Mouse (Mus musculus): ENCODE results near the gene Fcrla.
"Not testable (repeated sequence)": the region's sequence is repeated elsewhere in the genome, so short reads cannot be mapped to it uniquely, and the experiment has no call there.

The Fcrla gene

DNA sequence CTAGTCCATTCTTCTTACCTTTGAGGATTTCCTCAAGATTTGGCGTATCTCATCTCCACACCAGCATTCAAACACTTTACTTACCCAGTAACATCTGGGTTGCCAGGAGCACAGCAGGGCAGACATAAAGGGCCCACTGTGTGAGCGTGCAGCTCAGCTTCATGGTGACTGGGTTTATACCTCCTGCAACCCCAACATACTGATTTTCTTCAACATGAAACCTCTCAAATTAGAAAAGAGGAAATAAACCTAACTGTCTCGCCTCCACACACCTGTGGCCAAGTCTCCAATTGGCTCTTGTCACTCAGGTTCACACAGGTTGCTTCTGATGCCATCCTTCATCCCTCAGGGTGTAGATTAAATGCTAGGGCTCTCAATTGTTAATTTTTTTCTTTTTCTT, at the start of gene Fcrla:
TSS of gene Fcrla (minus strand) at position 206 of the 400 bp plus-strand sequence.
- peak; percentile 64 to 65 for DNase-seq

DNA sequence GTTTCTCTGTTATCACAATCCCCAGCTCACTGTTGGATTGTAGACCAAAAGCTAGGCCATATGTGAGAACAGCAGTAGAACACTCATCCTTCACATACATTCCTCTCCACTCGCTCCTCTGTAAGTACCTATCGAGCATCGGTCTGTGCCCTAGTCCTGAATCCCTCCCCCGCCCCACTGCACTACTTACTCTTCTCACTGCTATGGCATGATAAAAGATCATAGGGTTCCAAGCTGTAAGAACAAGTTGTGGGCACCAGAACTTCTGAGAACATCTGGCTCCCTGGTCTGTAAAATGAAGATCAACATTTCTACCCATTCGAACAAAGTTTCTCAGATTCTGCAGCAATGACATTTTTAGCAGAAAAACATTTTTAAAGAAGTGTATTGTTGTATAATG, 49.1 kb upstream of the Fcrla start, which contains the start of gene Fcgr2b:
TSS of gene Fcgr2b (minus strand) at position 101 of the 400 bp plus-strand sequence.
- DNase-seq: no peak

DNA sequence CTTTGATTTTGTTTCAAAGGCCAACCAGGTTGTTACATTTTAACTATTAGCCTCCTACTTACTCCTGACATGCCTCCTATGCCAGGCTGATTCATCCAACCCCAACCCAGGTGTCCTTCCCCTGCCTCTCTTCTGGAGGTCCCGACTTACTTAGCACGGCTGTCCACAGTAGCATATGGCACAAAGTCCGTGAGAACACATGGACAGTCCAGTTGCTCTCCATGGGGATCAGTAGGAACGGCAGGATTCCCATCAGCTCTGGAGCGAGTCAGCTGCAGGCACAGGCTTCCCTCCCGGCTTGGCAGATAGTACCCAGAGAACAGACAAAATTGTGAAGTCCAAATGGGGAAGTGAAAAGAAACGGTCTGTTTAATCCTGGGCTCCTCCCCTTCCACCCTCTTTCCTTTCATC, 48.4 kb upstream of the Fcrla start:
- DNase-seq: peak; percentile 74 to 79

DNA sequence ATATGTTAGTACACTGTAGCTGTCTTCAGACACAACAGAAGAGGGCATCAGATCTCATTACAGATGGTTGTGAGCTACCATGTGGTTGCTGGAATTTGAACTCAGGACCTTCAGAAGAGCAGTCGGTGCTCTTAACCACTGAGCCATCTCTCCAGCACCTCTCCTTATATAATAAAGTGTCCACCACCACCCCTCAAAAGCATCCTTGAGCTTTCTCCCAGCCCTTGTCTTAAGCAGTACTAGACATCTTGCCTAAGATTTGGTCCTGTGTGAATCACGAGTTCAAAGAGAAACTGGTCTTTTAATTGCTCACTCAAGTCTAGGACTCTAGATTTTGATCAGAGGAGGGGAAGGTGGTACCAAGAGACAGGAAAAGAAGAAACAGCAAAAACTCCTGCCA, 48.0 kb upstream of the Fcrla start:
- DNase-seq: not testable (repeated sequence)

DNA sequence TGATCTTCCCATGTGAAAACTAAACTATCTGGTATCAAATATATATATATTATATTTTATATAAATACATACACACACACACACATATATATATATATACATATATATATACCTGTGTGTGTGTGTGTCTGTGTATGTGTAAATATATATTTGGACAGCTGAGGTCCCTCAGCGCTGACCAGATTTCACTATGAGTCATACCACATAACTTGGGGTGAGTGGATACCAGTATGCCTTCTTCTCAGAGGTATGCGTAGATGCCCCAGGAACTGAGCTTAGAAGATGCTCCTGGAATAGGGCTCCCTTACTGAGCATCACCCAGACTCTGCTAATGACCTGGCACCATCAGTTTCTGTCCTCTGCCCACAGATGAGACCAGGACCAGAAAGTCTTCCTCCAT, 47.4 kb upstream of the Fcrla start:
- no peak for DNase-seq

DNA sequence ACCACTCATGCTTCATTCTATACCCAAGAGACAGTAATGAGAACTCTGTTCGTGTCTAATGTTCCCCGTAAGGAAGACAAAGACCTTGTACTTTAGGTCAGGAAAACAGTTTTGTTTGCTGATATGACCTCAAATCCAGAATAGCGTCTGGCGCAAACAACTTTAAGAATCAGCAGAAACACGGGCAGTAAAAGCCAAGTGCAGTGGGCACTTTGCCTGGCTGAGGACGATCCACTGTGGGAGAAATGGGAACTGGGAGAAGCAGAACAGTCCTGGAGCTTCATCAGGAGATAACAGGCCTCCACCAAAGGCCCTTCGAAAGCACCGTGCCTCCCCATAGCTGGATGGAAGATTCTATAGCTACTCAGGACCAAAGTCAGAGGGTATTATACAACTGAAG, 46.8 kb upstream of the Fcrla start:
- DNase-seq: no peak

DNA sequence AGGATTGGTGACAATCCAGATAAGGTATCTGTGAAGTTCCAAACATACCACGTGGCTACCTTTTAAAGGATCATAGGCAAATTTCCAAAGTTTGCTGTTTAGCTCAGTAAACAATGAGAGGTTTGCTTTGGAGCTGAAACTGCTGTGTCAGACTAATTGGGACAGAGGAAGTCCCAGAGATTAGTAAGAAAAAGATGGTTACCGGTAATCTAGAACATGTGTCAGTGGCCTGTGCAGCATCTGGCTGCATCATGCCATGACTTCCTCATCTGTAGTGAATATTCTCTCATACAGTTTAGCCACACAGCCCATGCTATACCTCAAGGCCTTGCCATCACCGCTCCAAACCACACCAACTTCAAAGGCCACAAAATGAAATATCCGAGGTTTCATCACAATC, 45.6 kb upstream of the Fcrla start:
- DNase-seq: no peak

DNA sequence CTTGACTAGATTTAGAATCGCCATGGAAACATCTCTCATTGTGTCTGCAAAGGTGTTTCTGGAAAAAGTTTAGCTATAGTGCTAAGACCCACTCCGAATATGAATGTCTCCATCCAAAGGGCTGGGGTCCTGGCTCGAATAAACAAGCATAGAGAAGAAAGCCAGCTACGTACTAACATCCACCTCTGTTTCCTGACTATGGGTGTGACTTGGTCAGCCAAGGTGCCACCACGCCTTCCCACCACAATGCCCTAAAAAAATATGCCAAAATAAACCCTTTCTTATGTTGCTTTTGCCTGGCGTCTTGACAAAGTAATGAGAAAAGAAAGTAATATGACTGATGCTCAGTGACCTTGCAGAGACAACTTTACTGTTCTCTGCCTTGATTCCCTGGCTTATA, 45.1 kb upstream of the Fcrla start:
- DNase-seq: no peak

DNA sequence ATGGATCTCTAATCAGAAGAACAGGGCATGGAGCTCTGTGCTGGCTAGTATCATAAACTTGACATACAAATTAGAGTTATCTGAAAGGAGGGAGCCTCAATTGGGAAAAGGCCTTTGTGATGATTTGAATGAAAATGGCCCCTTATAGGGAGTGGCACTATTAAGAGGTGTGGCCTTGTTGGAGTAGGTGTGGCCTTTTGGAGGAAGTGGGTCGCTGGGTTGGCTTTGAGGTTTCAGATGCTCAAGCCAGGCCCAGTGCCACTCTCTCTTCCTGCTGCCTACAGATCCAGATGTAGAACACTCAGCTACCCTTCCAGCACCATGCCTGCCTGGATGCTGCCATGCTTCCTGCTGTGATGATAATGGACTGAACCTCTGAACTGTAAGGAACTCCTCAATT, 41.2 kb upstream of the Fcrla start:
- DNase-seq: peak in 1 of 2 experiments; percentile 32

DNA sequence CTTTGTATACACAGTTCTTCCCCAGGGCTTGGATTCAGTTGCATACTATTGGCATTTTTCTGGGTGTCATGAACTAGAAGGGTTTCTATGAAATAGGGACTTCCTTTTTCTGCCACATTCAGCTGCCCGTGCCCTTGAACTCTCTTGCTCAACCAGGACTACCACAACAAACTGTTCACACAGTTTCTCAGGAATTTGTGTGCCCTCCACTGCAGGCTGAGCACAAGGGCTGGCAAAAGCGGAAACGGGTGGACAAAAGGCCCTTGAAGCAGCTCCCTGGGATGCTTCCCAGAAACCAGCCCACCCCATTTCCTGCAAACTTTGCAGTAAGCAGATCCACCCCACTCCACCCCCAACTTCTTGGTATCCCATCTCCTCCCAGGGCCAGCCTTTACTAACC, 40.2 kb upstream of the Fcrla start:
- no peak for DNase-seq

DNA sequence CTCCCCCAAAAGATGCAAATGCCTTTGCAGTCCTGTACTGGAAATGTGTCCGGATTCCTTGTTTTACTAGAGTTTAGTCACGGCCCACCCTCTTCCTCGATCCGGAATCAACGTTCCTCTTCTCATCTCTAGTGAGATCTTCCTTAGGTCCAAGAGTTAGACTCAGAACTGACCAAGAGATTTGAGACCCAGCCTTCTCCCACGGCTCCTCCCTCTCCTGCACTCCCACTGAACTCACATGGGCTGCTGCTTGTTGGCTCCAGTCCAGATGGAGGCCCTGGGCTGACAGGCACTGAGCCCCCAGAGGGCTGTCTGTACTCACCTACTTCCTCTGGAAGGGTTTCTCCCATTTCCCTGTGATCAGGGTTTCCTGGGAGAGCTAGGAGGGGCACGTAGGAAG, 35.7 kb upstream of the Fcrla start:
- no peak for DNase-seq

DNA sequence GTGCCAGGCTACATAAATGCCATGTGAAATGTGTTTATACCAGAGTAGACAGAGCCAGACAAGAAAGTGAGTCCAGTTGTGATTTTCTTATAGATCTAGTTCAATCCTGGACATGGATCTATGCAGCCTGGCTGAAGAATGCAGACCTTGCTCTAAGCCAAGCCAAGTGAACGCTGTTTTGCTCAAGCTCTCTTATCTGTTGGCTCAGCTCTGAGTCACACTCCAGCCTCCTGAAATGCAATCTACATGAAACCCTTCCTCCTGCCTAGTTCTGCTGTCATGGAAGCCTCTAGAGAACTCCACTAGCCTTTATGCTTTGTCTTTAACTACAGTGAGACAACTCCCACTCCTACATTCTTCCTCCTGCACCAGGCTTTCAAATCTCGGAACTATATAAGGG, 34.9 kb upstream of the Fcrla start:
- DNase-seq: no peak

DNA sequence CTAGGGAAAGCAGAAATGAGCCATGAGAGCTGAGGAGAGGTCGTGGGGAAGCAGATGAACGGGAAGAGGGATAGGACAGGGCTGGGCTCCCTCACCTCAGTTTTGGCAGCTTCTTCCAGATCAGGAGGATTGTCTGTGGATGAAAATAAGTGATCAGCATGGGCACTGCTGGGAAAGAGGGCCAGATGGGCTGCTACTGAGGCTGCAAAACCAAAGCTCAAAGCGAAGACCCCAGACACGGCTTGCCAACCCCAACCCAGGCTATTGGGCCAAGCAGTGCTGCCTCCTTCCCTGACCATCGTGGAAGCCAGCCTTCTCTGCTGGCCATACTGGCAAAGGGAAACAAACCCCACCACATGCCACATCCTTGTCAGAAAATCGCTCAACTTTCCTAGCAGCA, 33.7 kb upstream of the Fcrla start:
- no peak for DNase-seq

DNA sequence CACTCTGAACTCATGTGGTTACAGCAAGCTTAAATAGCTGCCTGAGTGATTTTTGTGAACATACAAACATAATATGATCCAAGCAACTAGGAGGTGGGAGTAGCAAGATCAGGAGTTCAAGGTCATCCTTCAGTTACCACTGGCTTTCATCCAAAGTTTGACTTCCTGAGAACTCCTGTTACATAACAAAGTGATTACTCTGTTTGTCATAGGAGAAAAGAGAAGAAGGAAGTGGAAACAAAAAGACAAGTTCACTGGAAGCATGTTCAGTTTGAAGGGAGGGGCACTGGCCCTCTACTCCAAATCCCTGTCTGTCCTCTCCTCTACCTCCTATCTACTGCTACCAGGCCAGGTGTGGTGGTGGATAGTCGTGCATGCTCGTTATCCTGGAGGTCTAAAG, 32.4 kb upstream of the Fcrla start:
- DNase-seq: no peak

DNA sequence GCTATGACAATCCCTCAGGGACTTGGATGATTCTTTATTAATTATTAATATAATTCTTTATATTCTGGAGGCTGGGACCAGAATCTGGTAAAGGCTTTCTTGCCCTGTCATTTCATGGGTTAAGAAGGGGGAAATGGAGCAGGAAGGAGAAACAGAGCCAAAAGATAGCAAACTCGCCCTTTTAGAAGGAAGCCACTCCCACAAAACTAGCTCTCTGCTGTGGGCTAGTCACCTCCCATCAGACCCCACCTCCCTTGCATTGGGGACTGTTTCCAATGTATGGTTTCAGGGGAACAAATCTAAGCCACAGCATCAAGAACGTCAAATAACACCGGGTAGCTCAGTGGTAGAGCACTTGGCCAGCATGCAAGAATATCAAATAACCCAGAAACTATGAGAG, 30.8 kb upstream of the Fcrla start:
- DNase-seq: no peak

DNA sequence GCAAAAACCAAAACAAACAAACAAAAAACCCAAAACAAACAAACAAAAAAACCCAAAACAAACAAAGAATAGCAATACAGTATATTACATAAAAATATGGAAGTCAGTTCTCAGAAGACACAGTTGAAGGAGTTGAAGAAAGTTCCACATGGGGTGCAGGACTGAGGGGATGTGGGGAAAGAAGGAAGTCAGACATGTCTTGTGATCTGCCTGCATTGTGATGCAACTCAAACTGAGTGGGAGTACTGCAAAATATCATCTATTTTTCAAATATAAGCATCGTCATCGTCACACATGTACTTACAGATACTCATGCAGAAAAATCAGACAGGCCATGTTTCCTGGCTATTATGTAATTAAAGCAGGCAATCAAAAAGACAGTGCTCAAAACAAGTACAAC, 25.8 kb upstream of the Fcrla start:
- DNase-seq: no peak

DNA sequence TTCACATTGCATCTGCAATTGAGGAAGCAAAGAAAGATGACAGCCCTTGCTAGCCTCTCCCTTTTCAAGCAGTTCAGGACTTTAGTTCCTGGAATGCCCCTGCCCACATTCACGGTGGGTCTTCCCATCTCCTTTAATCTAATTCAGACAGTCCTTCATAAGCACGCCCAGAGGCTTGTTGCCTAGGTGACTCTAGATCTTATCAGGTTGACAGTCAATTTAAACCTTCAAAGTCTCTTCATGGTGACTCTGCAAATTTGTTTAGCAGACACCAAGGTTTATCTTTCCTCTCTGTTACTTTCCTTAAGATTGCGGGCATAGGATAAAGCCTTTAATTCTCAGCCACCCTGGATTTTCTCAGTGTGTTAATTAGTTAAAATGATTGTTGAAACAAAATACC, 23.4 kb upstream of the Fcrla start:
- no peak for DNase-seq

DNA sequence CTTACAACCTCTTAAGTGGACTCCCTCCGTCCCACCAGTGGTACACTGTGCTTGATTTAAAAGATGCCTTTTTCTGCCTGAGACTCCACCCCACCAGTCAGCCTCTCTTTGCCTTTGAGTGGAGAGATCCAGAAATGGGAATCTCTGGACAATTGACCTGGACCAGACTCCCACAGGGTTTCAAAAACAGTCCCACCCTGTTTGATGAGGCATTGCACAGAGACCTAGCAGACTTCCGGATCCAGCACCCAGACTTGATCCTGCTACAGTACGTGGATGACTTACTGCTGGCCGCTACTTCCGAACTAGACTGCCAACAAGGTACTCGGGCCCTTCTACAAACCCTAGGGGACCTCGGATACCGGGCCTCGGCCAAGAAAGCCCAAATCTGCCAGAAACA, 17.5 kb upstream of the Fcrla start:
- not testable (repeated sequence) for DNase-seq

DNA sequence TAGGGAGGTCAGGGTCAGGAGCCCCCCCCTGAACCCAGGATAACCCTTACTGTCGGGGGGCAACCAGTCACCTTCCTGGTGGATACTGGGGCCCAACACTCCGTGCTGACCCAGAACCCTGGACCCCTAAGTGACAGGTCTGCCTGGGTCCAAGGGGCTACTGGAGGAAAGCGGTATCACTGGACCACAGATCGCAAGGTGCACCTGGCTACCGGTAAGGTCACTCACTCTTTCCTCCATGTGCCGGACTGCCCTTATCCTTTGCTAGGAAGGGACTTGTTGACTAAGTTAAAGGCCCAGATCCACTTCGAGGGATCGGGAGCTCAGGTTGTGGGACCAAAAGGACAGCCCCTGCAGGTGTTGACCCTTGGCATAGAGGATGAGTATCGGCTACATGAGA, 16.8 kb upstream of the Fcrla start:
- DNase-seq: not testable (repeated sequence)

DNA sequence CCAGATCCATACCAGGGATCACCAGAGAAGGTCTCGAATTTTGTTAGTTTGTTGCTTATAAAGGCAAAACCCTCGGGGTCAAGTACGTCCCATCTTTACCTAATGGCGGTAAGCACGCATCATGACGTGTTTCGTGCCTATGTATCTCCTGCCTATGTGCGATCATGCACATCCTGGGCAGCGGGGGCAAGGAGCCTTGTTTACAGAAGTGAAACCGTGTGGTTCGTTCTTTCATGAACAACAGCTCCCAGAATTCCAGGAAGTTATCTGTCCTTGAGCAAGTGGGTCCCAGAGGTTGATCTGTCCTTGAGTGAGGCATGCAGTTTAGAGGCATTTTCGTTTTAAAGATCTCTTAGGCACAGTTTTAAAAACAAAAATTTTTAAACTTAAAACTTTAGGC, 11.9 kb upstream of the Fcrla start:
- DNase-seq: peak; percentile 84 to 88

DNA sequence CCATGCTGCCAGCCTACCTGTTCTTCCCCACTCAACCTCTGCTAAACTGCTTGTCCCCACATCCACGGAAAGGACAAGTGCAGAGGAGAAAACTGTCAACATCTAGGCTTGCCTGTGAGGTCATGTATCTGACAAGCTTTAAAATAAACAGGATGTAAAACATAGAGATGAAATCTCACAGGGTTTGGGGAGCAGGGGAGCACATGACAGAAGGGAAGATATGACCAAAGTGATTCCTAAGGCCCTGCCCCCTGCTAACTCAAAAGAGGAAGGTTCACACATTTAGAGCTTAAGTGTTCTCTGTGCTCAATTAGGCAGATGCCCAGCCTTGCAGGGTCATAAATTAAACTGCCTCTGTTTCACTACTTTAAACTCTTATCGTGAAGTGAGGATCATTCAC, 7.0 kb upstream of the Fcrla start:
- peak; percentile 67 to 68 for DNase-seq

DNA sequence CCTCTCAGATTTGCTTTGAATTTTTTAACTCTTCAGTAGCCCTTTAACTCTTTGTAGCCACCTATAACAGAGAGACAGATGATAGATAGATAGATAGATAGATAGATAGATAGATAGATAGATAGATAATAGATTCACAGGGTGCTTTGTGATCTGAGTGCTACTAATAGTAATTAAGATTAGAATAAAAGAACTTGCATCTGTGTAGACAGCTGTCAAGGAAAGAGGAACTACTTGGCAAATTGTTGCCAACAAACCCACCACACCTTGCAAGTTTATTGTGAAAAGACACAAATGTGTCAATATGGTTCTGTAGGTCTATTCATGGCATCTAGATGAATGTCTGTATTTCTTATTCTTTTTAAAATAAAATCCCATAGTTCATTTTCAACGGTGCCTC, 6.6 kb upstream of the Fcrla start:
- DNase-seq: no peak

DNA sequence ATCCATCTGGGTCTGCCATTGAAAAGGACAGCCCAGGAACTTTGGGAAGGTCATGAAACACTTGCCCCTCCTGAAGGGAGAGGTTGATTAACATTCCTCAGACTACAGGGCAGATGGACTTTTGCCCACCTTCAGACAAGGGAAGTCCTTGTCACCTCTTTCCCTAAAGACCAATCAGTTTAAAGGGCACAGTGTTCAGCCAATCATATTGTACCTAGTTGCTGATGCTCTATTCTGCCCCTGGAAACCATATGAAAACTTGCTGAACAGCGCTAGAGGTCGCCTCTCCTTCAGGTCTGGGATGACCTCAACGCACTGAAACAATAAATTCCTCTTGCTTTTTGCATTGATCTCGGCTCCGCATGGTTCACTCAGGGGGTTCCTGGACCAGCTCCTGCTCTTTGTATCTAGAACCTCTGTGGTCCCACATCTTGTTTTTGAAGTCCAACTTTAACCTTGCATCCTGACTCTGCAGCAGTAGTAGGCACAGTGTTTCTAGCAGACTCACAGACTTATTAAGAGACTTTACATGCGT, 6.1 kb upstream of the Fcrla start:
- DNase-seq: peak in 1 of 2 experiments; percentile 16

DNA sequence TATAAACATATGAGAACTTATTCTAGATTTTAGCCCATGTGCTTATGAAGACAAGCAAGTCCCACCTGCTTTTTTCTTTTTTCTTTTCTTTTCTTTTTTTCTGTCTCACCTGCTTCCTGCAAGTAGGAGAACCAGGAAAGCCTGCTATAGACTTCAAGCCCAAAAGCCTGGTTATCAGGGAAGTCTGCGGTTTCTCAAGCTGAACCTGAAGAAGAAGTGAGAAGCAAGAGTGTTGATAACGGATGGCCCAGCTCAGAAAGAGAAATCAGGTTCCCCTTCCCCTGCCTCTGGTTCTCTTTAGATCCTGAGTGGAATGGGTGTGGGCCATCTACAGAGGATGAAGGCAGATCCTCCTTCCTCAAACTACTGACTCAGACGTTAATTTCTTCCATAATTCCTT, 4.7 kb upstream of the Fcrla start:
- DNase-seq: peak in 1 of 2 experiments; percentile 37

DNA sequence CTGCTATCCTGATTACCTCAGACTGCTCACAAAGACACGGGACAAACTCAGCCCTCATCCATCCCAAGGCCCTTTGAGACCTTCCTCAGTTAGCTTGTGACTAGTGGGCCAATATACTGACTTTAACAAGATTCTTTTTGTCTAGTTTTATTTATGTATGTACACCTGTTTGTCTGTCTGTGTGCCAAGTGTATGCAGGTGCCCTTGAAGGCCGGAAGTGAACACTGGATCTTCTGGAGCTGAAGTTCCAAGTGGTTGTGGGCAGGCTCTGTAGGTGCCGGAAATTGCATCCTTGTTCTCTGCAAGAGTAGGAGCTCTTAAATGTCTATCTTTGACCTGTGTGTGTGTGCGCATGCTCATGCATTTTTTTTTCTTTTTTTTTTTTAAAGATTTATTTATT, 1.9 kb upstream of the Fcrla start:
- DNase-seq: no peak

DNA sequence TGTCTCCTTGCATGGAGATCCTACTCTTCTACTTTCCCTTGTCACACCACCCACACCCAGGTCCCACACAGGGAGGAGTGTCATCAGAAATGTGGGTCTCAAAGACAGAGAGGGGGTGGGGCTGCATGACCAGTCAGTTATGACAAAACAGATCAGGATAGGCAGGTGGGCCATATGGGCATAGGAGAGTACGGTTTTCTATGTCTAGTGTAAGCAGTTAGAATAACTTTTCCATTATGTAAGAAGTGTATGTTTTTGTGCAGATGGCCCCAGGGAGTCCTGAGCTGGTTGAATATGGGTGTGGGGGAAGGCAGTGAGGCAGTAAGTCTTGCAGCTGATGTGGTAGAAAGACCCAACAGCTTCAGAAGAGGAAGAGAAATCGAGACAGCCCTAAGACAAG, 1.1 kb upstream of the Fcrla start:
- peak; percentile 66 to 68 for DNase-seq
